Mouse (Mus musculus) cortical plate, adult 2 months (tissue): ENCODE results near the gene Fbn1.

ENCODE experiments used
- CTCF ChIP-seq: fragments of 200-500 bp; IDR thresholded peaks from 2 replicates; pipeline ENCODE4 v1.5.1; 2011; ENCODE audit warnings: mild to moderate bottlenecking, control low read depth, low read length; ENCODE audit not compliant: insufficient read depth; ENCODE audit errors: extremely low read depth
- POLR2A ChIP-seq: fragments of 200-500 bp; IDR thresholded peaks from 2 replicates; pipeline ENCODE4 v1.6.1; 2011; ENCODE audit warnings: mild to moderate bottlenecking, low read length, control low read depth; ENCODE audit not compliant: insufficient read depth; ENCODE audit errors: extremely low read depth

GRCm38 (mm10) chr2:125481116-125481515, 26.7 kb downstream of the Fbn1 start:
- TF ChIP-seq POLR2A (no peak), CTCF (no peak)
